Mouse (Mus musculus): ENCODE data around the gene Naa80. TPM values are rescaled to one million over a fixed set of nuclear protein-coding genes. Genes with fewer than 3 reads are reported as not detected.

Naa80 gene
- polyA plus RNA-seq, 1 experiment = not detected

DNA sequence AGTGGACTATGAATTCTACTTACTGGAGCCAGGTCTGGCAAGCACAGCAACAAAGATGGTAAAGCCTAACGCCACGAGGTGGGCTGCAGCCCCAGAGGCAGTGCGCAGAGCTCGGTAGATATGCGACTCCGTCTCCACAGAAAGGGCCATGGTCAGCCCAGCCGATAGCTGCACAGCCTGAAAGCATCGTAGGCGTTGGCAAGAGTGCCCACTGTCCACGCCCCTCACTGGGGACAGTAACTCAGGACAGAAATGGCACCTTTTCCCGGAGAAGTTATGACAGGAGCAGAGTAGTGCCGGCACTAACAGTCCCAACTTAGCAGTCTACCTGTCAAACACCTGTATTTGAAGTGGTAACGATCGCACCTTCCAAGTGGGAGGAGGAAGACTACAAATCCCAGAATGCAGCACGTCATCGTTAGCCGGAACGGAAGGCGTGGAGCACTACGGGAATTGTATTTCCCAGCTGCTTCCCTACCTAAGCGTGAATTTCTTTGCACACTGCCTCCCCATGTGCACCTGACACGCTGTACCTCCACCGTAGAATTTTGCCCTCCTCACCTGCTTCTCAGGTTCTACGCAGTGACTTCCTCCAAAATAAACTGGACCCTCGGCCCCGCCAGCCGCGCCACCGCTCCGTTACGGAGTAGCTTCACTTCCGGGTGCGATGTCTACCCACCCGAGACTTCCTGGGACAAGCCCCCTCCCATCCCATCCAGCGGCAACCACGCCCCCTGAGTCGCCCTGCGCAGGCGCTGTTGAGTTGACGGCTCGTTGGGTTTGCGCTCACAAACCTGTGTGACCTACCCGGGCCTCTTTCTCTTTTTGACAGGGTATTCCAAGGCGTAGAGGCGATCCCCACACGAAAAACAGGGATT, 37.0 kb upstream of the Naa80 start, which contains the start of the genes Cyb561d2 and Nprl2:
Cyb561d2 (minus strand) TSS at position 720 of the 878 bp plus-strand sequence.
Nprl2 (plus strand) TSS at position 753 of the 878 bp plus-strand sequence.
- no peak for TF ChIP-seq CTCF (IDR thresholded peaks at IDR 0.05; ENCODE audit: insufficient read depth, low read depth, low read length)
- TF ChIP-seq POLR2A (IDR thresholded peaks at IDR 0.05; ENCODE audit: insufficient read depth, low read depth, low read length) = peak; percentile 69; the same call in 1 of the 2 replicates
- Histone ChIP-seq H3K27ac (ENCODE audit: insufficient read depth, low read depth, low read length) (peak within 1 kb of the TSS; percentile 48; the same call in 1 of the 2 replicates), H3K4me1 (ENCODE audit: control insufficient read depth, insufficient read depth, low read length) (peaks cover 27% of the 10 kb centered on the region), H3K4me3 (ENCODE audit: insufficient read depth, low read depth, low read length) (peak within 1 kb of the TSS; percentile 68)
- WGBS = under 1% methylated on average over 46 of the region's 46 CpGs

DNA sequence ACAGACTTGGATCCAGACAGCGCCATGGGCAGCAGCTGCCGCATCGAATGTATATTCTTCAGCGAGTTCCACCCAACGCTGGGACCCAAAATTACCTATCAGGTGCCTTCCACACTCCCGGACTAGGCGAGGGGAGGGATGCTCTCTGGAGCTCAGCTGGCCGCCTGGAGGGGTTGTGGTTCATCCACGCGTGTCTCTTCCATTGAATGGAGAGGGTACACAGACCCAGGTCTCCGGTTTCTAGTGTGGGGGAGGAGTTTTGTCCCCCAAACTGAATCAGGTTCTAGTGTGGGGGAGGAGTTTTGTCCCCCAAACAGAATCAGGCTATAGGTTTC, 36.4 kb upstream of the Naa80 start:
- peak overlapping the region; percentile 68 for H3K4me3 ChIP-seq (ENCODE audit: insufficient read depth, low read depth, low read length)
- no peak overlapping the region for H3K27ac ChIP-seq (ENCODE audit: insufficient read depth, low read depth, low read length)
- 0% methylated on average over 11 of the region's 11 CpGs for WGBS
- TF ChIP-seq POLR2A (IDR thresholded peaks at IDR 0.05; ENCODE audit: insufficient read depth, low read depth, low read length) = no peak
- TF ChIP-seq CTCF (IDR thresholded peaks at IDR 0.05; ENCODE audit: insufficient read depth, low read depth, low read length) = no peak
- peaks cover 27% of the 10 kb centered on the region for H3K4me1 ChIP-seq (ENCODE audit: control insufficient read depth, insufficient read depth, low read length)

- peak overlapping the region; percentile 68 for H3K4me3 ChIP-seq (ENCODE audit: insufficient read depth, low read depth, low read length)
- WGBS = 44% methylated on average over 8 of the region's 8 CpGs
- no peak for TF ChIP-seq POLR2A (IDR thresholded peaks at IDR 0.05; ENCODE audit: insufficient read depth, low read depth, low read length)
- TF ChIP-seq CTCF (IDR thresholded peaks at IDR 0.05; ENCODE audit: insufficient read depth, low read depth, low read length) = no peak
- peaks cover 29% of the 10 kb centered on the region for H3K4me1 ChIP-seq (ENCODE audit: control insufficient read depth, insufficient read depth, low read length)
- no peak overlapping the region for H3K27ac ChIP-seq (ENCODE audit: insufficient read depth, low read depth, low read length)
Measured at GRCm38 (mm10) chr9:107542721-107543120, 36.0 kb upstream of the Naa80 start.

DNA sequence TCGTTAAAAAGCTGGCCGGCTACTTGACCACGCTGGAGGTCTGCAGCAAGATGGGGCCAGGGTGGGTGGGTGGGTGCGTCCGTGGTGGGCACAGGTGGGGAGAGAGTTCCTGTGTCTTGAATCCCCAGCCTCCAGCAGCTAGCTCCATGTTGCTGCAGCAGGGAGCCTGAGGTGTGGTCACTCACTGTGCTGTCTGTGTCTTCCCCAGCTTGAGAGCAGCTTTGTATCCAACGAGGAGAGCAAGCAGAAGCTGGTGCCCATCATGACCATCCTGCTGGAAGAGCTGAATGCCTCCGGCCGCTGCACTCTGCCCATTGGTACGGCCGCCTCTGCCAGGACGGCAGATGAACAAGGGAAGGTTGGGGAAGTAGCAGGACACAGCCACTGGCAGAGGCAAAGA, 35.4 kb upstream of the Naa80 start:
- H3K27ac ChIP-seq (ENCODE audit: insufficient read depth, low read depth, low read length) = no peak overlapping the region
- WGBS = 89% methylated on average over 11 of the region's 11 CpGs

DNA sequence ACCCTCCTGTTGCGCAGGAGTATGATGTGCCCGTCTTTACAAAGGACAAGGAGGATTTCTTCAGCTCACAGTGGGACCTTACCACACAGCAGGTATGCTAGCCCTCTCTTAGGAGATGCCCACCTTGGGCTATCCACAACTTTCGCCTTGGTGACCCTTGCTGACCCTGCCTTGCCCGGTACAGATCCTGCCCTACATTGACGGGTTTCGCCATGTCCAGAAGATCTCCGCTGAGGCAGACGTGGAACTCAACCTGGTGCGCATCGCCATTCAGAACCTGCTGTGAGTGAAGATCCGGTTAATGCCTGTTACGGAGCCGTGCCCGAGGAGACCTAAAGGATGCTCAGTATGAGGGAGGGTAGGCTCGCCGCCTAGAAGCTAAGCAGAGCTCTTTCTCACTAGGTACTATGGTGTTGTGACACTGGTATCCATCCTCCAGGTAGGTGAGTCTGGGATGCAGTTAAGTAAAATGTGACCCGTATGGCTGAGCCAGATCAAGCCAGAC, 34.4 kb upstream of the Naa80 start:
- TF ChIP-seq CTCF (IDR thresholded peaks at IDR 0.05; ENCODE audit: insufficient read depth, low read depth, low read length) = no peak
- TF ChIP-seq POLR2A (IDR thresholded peaks at IDR 0.05; ENCODE audit: insufficient read depth, low read depth, low read length) = no peak
- Histone ChIP-seq H3K4me3 (ENCODE audit: insufficient read depth, low read depth, low read length) (no peak overlapping the region), H3K4me1 (ENCODE audit: control insufficient read depth, insufficient read depth, low read length) (peaks cover 31% of the 10 kb centered on the region), H3K27ac (ENCODE audit: insufficient read depth, low read depth, low read length) (no peak overlapping the region)
- 95% methylated on average over 17 of the region's 17 CpGs for WGBS

More for the DNA sequence above, 35.4 kb upstream of the Naa80 start:
- no peak for TF ChIP-seq CTCF (IDR thresholded peaks at IDR 0.05; ENCODE audit: insufficient read depth, low read depth, low read length)
- no peak for TF ChIP-seq POLR2A (IDR thresholded peaks at IDR 0.05; ENCODE audit: insufficient read depth, low read depth, low read length)
- H3K4me3 ChIP-seq (ENCODE audit: insufficient read depth, low read depth, low read length) = no peak overlapping the region
- peaks cover 31% of the 10 kb centered on the region for H3K4me1 ChIP-seq (ENCODE audit: control insufficient read depth, insufficient read depth, low read length)

DNA sequence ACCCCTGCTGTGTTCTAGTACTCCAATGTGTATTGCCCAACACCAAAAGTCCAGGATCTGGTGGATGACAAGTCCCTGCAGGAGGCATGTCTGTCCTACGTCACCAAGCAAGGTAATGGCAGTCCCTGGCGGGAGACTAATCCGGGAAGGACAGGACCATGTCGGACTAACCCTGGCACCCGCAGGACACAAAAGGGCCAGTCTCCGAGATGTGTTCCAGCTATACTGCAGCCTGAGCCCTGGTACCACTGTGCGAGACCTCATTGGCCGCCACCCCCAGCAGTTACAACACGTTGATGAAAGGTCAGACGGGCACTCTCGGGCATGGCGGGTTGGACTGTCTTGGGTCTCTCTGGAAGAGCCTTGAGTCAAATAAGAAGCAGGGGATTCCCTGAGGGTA, 34.0 kb upstream of the Naa80 start:
- Histone ChIP-seq H3K27ac (ENCODE audit: insufficient read depth, low read depth, low read length) (no peak overlapping the region), H3K4me1 (ENCODE audit: control insufficient read depth, insufficient read depth, low read length) (peaks cover 31% of the 10 kb centered on the region), H3K4me3 (ENCODE audit: insufficient read depth, low read depth, low read length) (no peak overlapping the region)
- no peak for TF ChIP-seq CTCF (IDR thresholded peaks at IDR 0.05; ENCODE audit: insufficient read depth, low read depth, low read length)
- no peak for TF ChIP-seq POLR2A (IDR thresholded peaks at IDR 0.05; ENCODE audit: insufficient read depth, low read depth, low read length)
- 96% methylated on average over 12 of the region's 12 CpGs for WGBS

- H3K4me1 ChIP-seq (ENCODE audit: control insufficient read depth, insufficient read depth, low read length) = peaks cover 31% of the 10 kb centered on the region
- whole genome bisulfite sequencing = 86% methylated on average over 10 of the region's 10 CpGs
- H3K27ac ChIP-seq (ENCODE audit: insufficient read depth, low read depth, low read length) = no peak overlapping the region
- TF ChIP-seq CTCF (IDR thresholded peaks at IDR 0.05; ENCODE audit: insufficient read depth, low read depth, low read length) = no peak
- TF ChIP-seq POLR2A (IDR thresholded peaks at IDR 0.05; ENCODE audit: insufficient read depth, low read depth, low read length) = no peak
- no peak overlapping the region for H3K4me3 ChIP-seq (ENCODE audit: insufficient read depth, low read depth, low read length)
Measured at GRCm38 (mm10) chr9:107545199-107545598, 33.5 kb upstream of the Naa80 start.

DNA sequence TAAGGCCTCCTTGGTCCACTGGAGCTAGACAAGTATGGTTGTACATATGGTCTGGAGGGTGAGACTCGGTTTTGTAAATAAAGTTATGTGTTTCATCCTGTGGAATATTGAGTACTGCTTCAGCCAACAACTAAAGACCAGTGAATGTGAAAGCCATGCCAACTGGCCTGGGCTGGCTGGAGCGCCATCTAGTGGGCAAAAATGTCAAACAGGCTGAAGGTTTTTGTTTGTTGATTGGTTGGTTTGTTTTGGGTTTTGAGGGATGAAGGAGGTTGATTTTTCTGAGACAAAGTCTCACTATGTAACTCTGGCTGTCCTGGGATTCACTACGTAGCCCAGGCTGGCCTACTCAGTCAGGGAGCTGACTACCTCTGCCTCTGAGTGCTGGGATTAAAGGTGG, 33.1 kb upstream of the Naa80 start:
- WGBS = 14% methylated on average over 3 of the region's 3 CpGs
- Histone ChIP-seq H3K27ac (ENCODE audit: insufficient read depth, low read depth, low read length) (no peak overlapping the region), H3K4me1 (ENCODE audit: control insufficient read depth, insufficient read depth, low read length) (peaks cover 31% of the 10 kb centered on the region), H3K4me3 (ENCODE audit: insufficient read depth, low read depth, low read length) (no peak overlapping the region)
- TF ChIP-seq CTCF (IDR thresholded peaks at IDR 0.05; ENCODE audit: insufficient read depth, low read depth, low read length) (peak; percentile 41; the same call in 1 of the 2 replicates), POLR2A (IDR thresholded peaks at IDR 0.05; ENCODE audit: insufficient read depth, low read depth, low read length) (no peak)

DNA sequence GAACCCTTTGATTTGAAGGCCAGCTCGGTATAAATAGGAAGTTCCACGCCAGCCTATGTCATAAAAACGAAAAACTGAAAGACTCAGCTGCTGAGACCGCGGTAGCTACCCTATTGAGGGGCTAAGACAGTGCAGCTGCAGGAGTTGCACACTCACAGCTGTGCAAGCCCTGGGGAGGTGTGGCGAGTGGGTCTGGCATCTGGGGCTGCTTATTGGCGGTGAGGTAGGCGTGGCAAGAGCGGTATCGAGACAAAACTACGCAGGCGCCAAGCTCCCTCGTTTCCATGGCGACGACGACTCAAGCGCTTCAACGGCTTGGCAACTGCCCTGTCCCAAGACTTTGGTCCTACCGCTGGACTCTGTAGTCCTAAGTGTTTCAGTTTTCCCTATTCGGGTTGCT, 31.7 kb upstream of the Naa80 start, which contains the start of gene Zmynd10:
Zmynd10 (plus strand) TSS at position 273 of the 400 bp plus-strand sequence.
- Histone ChIP-seq H3K4me3 (ENCODE audit: insufficient read depth, low read depth, low read length) (peak within 1 kb of the TSS; percentile 3), H3K27ac (ENCODE audit: insufficient read depth, low read depth, low read length) (peak within 1 kb of the TSS; percentile 53), H3K4me1 (ENCODE audit: control insufficient read depth, insufficient read depth, low read length) (peaks cover 36% of the 10 kb centered on the region)
- 0 out of 2 replicates have a peak, but pooled peaks have one; percentile 17 for TF ChIP-seq POLR2A (IDR thresholded peaks at IDR 0.05; ENCODE audit: insufficient read depth, low read depth, low read length)
- TF ChIP-seq CTCF (IDR thresholded peaks at IDR 0.05; ENCODE audit: insufficient read depth, low read depth, low read length) = no peak
- WGBS = 2% methylated on average over 20 of the region's 20 CpGs

All from olfactory bulb, adult 2 months (tissue).